Mouse (Mus musculus) C2C12 (cell line): ENCODE results near the gene Btnl6. TPM values are rescaled to one million over a fixed set of nuclear protein-coding genes. Genes with fewer than 3 reads are reported as not detected.
"Not testable (repeated sequence)": the region's sequence is repeated elsewhere in the genome, so short reads cannot be mapped to it uniquely, and the experiment has no call there.

Source experiments
- H3K27me3 ChIP-seq: one replicate; pipeline ENCODE4 v1.6.1; 2011; ENCODE audit not compliant: control insufficient read depth, insufficient read depth, insufficient read length
- H3K36me3 ChIP-seq: one replicate; pipeline ENCODE4 v1.6.1; 2011; ENCODE audit not compliant: control insufficient read depth, insufficient read depth
- H3K4me3 ChIP-seq: one replicate; pipeline ENCODE4 v1.5.1; 2011; ENCODE audit warnings: mild to moderate bottlenecking, control low read depth; ENCODE audit not compliant: poor library complexity, insufficient read depth, severe bottlenecking
- H3K79me2 ChIP-seq: one replicate; pipeline ENCODE4 v1.6.1; 2011; ENCODE audit not compliant: control insufficient read depth, insufficient read depth
- H3K79me3 ChIP-seq: one replicate; pipeline ENCODE4 v1.6.1; 2011; ENCODE audit warnings: low read depth, control low read depth
- H3ac ChIP-seq: one replicate; pipeline ENCODE3; 2011; ENCODE audit warnings: low read depth; ENCODE audit not compliant: control insufficient read depth, insufficient read length
- CEBPB ChIP-seq: IDR thresholded peaks from one replicate; pipeline ENCODE4 v1.6.1; 2011; ENCODE audit warnings: low read depth, mild to moderate bottlenecking, control low read depth, moderate library complexity
- CTCF ChIP-seq: IDR thresholded peaks from one replicate; pipeline ENCODE4 v1.5.1; 2011; ENCODE audit not compliant: control insufficient read depth, insufficient read depth, insufficient read length
- FOSL1 ChIP-seq: IDR thresholded peaks from one replicate; pipeline ENCODE4 v1.8.0; 2011; ENCODE audit warnings: mild to moderate bottlenecking, low read length; ENCODE audit not compliant: poor library complexity, insufficient read depth, severe bottlenecking
- MAX ChIP-seq: IDR thresholded peaks from one replicate; pipeline ENCODE4 v1.6.1; 2011; ENCODE audit warnings: mild to moderate bottlenecking, control low read depth
- MYOD1 ChIP-seq: IDR thresholded peaks from one replicate; pipeline ENCODE4 v1.6.1; 2011; ENCODE audit warnings: low read depth; ENCODE audit not compliant: control insufficient read depth, insufficient read length
- MYOG ChIP-seq: IDR thresholded peaks from one replicate; pipeline ENCODE4 v1.6.1; 2011; ENCODE audit not compliant: control insufficient read depth, insufficient read length; ENCODE audit errors: extremely low read depth
- USF1 ChIP-seq: IDR thresholded peaks from one replicate; pipeline ENCODE4 v1.6.1; 2011; ENCODE audit warnings: low read depth, mild to moderate bottlenecking, control low read depth, moderate library complexity
- polyA plus RNA-seq: library from polyadenylated mRNA; unstranded; fragments of >200 nt; fragmentation: generic; extraction: Trizol; gene quantifications from one replicate; pipeline ENCODE4 v1.2.1, GENCODE M21; 2012; ENCODE audit warnings: missing spikeins

Btnl6 gene
- polyA plus RNA-seq, 1 experiment, result not detected

DNA sequence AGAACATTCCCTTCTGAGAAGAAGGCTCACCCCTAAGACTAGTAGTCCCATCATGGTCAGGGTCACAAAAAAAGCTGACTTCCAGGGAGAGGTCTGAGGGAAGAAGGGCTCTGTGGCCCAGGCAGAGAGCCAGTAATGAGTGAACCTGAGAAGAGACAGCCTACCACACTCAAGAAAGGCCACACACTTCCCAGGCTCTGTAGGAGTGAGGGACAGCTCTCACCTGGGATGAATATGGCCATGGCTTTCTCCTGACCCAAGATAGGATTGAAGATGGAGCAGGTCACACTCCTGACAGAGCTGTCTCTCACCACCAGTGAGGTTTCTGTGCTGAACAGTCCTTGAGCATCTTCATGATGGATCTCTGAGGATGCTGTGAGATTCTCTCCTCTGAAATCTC lies 24.4 kb downstream of the Btnl6 start:
- H3K79me2 ChIP-seq, result no peaks in the 10 kb centered on the region
- no peak overlapping the region for H3K4me3 ChIP-seq
- TF ChIP-seq FOSL1 (no peak), CTCF (no peak), USF1 (no peak), MAX (no peak), CEBPB (no peak), MYOD1 (no peak), MYOG (no peak)
- no peaks in the 10 kb centered on the region for H3K36me3 ChIP-seq
- H3K79me3 ChIP-seq, result no peaks in the 10 kb centered on the region
- no peak overlapping the region for H3ac ChIP-seq
- H3K27me3 ChIP-seq, result no peaks in the 10 kb centered on the region

DNA sequence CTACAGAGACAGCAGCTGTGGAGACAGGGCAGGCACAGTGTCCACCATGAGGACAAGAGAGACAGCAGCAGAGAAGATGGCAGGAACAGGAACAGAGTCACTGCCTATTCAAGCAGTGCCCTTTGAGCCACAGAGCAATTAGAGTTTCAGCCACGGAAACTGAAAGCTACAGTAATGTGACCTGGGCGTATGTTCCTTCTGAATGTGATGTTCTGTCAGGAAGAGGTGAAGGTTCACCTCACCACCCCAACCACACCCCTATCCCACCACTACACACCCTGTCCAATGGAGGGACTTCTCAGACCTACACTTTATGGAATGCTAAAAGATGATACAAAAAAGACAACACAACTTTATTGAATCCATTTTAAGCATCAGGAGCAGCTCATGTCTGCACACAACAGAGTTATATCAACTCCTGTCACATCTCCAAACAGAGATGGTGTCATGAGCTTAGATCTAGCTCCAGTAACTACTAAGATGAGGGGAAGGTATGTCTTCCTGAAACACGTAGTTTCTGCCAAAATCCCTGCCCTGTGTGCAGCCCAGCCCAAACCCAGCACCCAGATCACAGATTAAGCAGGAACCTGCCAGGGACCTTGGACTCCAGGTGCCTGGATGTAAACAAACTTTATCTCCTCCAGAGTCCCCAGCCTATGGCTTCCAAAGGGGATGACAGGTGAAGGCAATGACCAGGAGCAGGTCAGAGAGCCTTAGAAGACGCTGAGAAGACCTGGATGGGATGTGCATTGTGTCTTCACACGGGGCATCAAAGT lies 39.7 kb downstream of the Btnl6 start, which contains the start of gene Btnl4:
TSS of gene Btnl4 (minus strand) at position 81 of the 776 bp plus-strand sequence.
- not testable (repeated sequence) for H3ac ChIP-seq, H3K36me3 ChIP-seq, H3K4me3 ChIP-seq, H3K27me3 ChIP-seq, H3K79me2 ChIP-seq, H3K79me3 ChIP-seq

DNA sequence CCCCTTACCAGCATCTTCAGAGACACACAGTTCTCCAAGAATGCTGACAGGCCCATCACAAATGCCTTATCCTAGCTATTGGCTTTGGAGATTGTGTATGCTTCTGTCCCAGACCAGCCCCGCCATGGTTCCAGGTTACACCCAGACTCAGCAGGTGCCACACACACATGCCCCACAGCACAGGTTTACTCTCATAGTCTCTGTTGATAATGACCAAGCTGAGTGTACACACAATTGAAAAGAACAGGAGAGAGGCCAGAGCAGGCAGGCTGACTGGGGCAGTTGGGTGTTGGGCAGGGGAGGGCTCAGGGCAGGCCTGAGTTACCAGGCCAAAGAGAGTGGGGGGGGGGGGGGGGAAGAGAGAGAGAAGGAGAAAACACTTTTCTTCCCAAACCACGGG lies 40.7 kb downstream of the Btnl6 start:
- H3K79me3 ChIP-seq, result no peaks in the 10 kb centered on the region

DNA sequence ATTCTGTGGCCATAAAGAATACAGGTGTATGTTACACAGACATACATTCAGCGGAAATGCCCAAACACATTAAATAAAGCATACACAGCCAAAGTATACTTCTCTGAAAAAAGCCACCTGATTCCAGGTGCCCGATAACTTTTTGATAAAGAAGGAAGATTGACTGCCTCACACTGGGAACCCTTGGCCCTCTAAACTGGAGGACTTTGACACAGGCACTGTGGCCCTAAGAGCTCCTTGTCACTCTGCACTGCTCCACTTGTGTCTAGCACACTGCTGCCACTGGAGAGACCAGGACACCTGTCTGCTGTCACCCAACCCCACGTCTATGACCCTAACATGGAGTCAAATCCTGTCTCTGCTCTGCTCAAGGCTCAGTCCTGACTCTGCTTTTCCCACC lies 42.1 kb downstream of the Btnl6 start:
- H3K79me2 ChIP-seq, result no peaks in the 10 kb centered on the region
- no peaks in the 10 kb centered on the region for H3K27me3 ChIP-seq

More for the DNA sequence above, 40.7 kb downstream of the Btnl6 start:
- Histone ChIP-seq H3K36me3 (no peaks in the 10 kb centered on the region), H3K4me3 (no peak overlapping the region), H3K27me3 (no peaks in the 10 kb centered on the region), H3K79me2 (no peaks in the 10 kb centered on the region), H3ac (no peak overlapping the region)
- TF ChIP-seq CEBPB, result no peak
- no peak for TF ChIP-seq FOSL1
- TF ChIP-seq CTCF, result no peak
- TF ChIP-seq MYOG, result no peak
- no peak for TF ChIP-seq USF1
- no peak for TF ChIP-seq MAX
- TF ChIP-seq MYOD1, result no peak

DNA sequence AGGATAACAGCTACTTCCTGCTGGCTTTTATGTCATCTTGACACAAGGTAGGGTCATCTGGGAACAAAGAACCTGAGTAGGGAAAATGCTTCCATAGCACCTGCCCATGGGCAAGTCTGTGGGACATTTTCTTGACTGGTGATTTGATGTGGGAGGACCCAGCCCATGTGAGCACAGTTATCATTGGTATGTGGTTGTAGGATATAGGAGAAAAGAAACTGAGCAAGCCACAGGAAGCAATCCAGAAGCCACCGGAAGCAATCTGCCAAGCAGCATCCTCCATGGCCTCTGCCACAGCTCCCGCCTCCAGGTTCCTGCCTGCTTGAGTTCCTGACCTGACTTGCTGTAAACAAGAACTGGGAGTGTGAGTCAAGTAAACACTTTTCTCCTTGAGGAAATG lies 46.7 kb downstream of the Btnl6 start:
- no peak overlapping the region for H3K4me3 ChIP-seq
- H3ac ChIP-seq, result no peak overlapping the region
- H3K27me3 ChIP-seq, result no peaks in the 10 kb centered on the region
- no peak for TF ChIP-seq MYOG
- TF ChIP-seq CEBPB, result no peak
- TF ChIP-seq USF1, result no peak
- TF ChIP-seq MAX, result no peak
- no peak for TF ChIP-seq MYOD1
- no peak for TF ChIP-seq FOSL1
- TF ChIP-seq CTCF, result no peak
- H3K79me2 ChIP-seq, result no peaks in the 10 kb centered on the region
- H3K36me3 ChIP-seq, result no peaks in the 10 kb centered on the region
- no peaks in the 10 kb centered on the region for H3K79me3 ChIP-seq

More for the DNA sequence above, 42.1 kb downstream of the Btnl6 start:
- no peak for TF ChIP-seq MYOG
- TF ChIP-seq MAX, result no peak
- no peak for TF ChIP-seq MYOD1
- no peak for TF ChIP-seq CEBPB
- no peak for TF ChIP-seq USF1
- TF ChIP-seq CTCF, result no peak
- TF ChIP-seq FOSL1, result no peak
- H3K36me3 ChIP-seq, result no peaks in the 10 kb centered on the region
- H3K79me3 ChIP-seq, result no peaks in the 10 kb centered on the region
- no peak overlapping the region for H3ac ChIP-seq
- no peak overlapping the region for H3K4me3 ChIP-seq

DNA sequence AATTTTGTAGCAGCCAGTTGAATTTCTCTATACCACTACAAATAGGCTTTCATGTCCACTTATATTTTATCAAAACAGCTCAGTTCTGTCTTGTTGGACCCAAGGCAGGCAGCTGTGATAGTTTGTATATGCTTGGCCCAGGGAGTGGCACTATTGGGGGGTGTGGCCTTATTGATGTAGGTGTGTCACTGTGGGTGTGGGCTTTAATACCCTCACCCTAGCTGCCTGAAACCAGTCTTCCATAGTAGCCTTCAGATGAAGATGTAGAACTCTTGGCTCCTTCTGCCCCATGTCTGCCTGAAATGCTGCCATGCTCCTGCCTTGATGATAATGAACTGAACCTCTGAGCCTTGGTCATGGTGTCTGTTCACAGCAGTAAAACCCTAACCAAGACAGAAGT lies 51.2 kb downstream of the Btnl6 start:
- H3K4me3 ChIP-seq, H3K27me3 ChIP-seq, H3K36me3 ChIP-seq, H3K79me2 ChIP-seq, H3K79me3 ChIP-seq, H3ac ChIP-seq: not testable (repeated sequence)
